Mouse (Mus musculus) hematopoietic stem cell, adult 5-6 weeks (primary cell): Measurements from ENCODE around the gene Slc7a6os. TPM values are rescaled to one million over a fixed set of nuclear protein-coding genes. Genes with fewer than 3 reads are reported as not detected.

Source experiments
- total RNA-seq: library from RNA; stranded (forward); fragments of 172-1452, 232-1000 nt; gene quantifications from 2 replicates; pipeline ENCODE4 v1.2.3, GENCODE M21; 2017

Slc7a6os gene
- total RNA-seq, 1 experiment from 2014 or later, result 42.8 TPM

Other genes with a start within 250 kb of the Slc7a6os start
- 1.4 and 8.0 TPM in 2 replicates for gene Slc12a4, start 244.8 kb downstream of the Slc7a6os start, total RNA-seq
- not detected in 2 replicates for gene Dpep3, start 231.5 kb downstream of the Slc7a6os start, total RNA-seq
- gene Dus2, start 219.6 kb downstream of the Slc7a6os start, total RNA-seq, result 5.0 and 14.4 TPM in 2 replicates
- not detected in 2 replicates for gene Dpep2nb, start 205.0 kb downstream of the Slc7a6os start, total RNA-seq
- 10.1 and 12.8 TPM in 2 replicates for gene Ddx28, start 199.1 kb downstream of the Slc7a6os start, total RNA-seq
- gene Nfatc3, start 152.1 kb downstream of the Slc7a6os start, total RNA-seq, result 34.5 and 42.0 TPM in 2 replicates
- not detected in 2 replicates for gene Esrp2, start 74.0 kb downstream of the Slc7a6os start, total RNA-seq
- 7.9 and 16.3 TPM in 2 replicates for gene Pla2g15, start 60.5 kb downstream of the Slc7a6os start, total RNA-seq
- 21.6 and 23.8 TPM in 2 replicates for gene Slc7a6, start 42.1 kb downstream of the Slc7a6os start, total RNA-seq
- 26.3 and 34.3 TPM in 2 replicates for gene Prmt7, start within 50 bp of the Slc7a6os start, total RNA-seq
- 0.25 and 0.31 TPM in 2 replicates for gene Smpd3, start 127.1 kb upstream of the Slc7a6os start, total RNA-seq
- 16.1 and 18.6 TPM in 2 replicates for gene Zfp90, start 204.4 kb upstream of the Slc7a6os start, total RNA-seq